Mouse (Mus musculus) spleen, adult 2 months (tissue): ENCODE results near the gene Synpr.

Experiments
- CTCF ChIP-seq: fragments of 200-500 bp; IDR thresholded peaks from 2 replicates; pipeline ENCODE4 v1.5.1; 2011; ENCODE audit warnings: mild to moderate bottlenecking, inconsistent platforms; ENCODE audit not compliant: insufficient read depth, insufficient read length, insufficient replicate concordance; ENCODE audit errors: extremely low read depth
- POLR2A ChIP-seq: fragments of 200-500 bp; IDR thresholded peaks from 2 replicates; pipeline ENCODE4 v1.6.1; 2011; ENCODE audit warnings: low read depth, low read length, inconsistent platforms

- TF ChIP-seq CTCF (no peak), POLR2A (no peak)
Measured at GRCm38 (mm10) chr14:13389081-13389480, 104.5 kb downstream of the Synpr start.
